Mouse (Mus musculus): ENCODE data around the gene Hoxd11. TPM values are rescaled to one million over a fixed set of nuclear protein-coding genes. Genes with fewer than 3 reads are reported as not detected.

The Hoxd11 gene
- polyA plus RNA-seq, 1 experiment from 2014 or later, result not detected

DNA sequence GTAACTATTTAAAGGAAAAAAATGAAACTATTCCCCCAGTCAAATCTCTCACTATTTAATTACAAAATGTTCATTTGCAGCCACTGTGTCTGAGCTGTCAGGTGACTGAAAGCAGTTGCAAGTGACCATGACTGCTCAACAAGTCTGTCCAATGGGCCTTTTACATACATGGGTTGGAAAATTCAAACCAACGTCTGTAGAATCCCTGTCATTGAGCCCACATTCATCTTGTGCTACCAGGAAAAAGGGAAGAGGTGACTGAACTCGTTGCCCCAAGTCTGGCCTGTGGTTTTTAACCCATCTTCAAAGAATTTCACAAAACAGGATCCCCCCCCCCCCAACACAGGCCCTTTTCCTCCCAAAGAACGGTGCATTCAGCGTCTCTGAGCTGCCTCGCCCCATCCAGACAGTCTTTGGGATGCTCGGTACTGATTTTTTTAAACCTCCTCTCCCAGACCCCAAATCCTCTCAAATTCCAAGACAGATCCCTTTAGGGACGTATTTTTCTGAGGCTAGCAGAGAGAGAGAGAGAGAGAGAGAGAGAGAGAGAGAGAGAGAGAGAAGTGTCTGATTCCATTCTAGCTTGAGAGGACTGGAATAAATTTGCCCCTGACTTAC is 16.6 kb downstream of the Hoxd11 start:
- Histone ChIP-seq H3K9me3 (replicated peaks; ENCODE audit: control insufficient read depth, low read length) (no peaks in the 10 kb centered on the region), H3K4me3 (ENCODE audit: low read depth, low read length) (no peak overlapping the region), H3K4me1 (ENCODE audit: control insufficient read depth, insufficient read depth, low read length) (peaks cover 8% of the 10 kb centered on the region), H3K27me3 (ENCODE audit: control insufficient read depth, insufficient read depth, low read length) (peaks cover 99% of the 10 kb centered on the region), H3K9ac (ENCODE audit: low read depth, low read length) (no peak overlapping the region), H3K36me3 (ENCODE audit: control insufficient read depth, insufficient read depth, low read length) (no peaks in the 10 kb centered on the region), H3K4me2 (no peak overlapping the region), H3K27ac (ENCODE audit: low read depth, low read length) (no peak overlapping the region)
- WGBS (ENCODE audit: insufficient replicate concordance), result 2% methylated on average over 7 of the region's 7 CpGs
- no peak for ATAC-seq (replicated peaks; ENCODE audit: insufficient number of reproducible peaks, low FRiP score, low TSS enrichment)

GRCm38 (mm10) chr2:74696442-74697335 is 17.3 kb downstream of the Hoxd11 start:
- no peaks in the 10 kb centered on the region for H3K9me3 ChIP-seq (replicated peaks; ENCODE audit: control insufficient read depth, low read length)
- no peak overlapping the region for H3K9ac ChIP-seq (ENCODE audit: low read depth, low read length)
- H3K4me1 ChIP-seq (ENCODE audit: control insufficient read depth, insufficient read depth, low read length), result peaks cover 2% of the 10 kb centered on the region; the same call in 1 of the 2 replicates
- no peaks in the 10 kb centered on the region for H3K36me3 ChIP-seq (ENCODE audit: control insufficient read depth, insufficient read depth, low read length)
- 2% methylated on average over 34 of the region's 34 CpGs for WGBS (ENCODE audit: insufficient replicate concordance)
- H3K4me2 ChIP-seq, result no peak overlapping the region
- no peak overlapping the region for H3K4me3 ChIP-seq (ENCODE audit: low read depth, low read length)
- H3K27me3 ChIP-seq (ENCODE audit: control insufficient read depth, insufficient read depth, low read length), result peaks cover 99% of the 10 kb centered on the region
- ATAC-seq (replicated peaks; ENCODE audit: insufficient number of reproducible peaks, low FRiP score, low TSS enrichment), result no peak
- H3K27ac ChIP-seq (ENCODE audit: low read depth, low read length), result no peak overlapping the region

DNA sequence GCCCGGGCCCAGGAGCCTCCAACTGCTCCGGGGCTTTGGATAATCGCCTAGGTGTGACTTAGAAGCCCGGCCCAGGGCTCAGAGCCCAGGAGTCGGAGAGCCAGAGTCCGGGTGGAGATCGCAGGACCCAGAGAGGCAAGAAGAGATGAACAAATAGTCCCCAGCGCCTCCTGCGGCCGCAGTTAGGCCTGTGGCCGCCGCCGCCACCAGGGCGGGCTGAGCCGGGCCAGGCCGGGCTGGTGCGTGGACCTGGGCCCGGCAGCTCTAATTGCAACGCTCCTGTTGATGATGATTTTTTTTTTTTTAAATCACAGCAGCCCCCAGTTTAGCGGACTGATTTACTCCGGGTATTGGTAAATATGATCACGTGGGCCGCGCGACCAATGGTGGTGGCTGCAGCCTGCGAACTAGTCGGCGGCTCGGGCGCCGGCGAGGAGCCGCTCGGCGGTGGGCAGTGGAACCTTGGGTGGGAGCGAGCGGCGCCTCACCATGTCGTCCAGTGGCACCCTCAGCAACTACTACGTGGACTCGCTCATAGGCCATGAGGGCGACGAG is 18.3 kb downstream of the Hoxd11 start, which contains the start of gene Hoxd9:
TSS of gene Hoxd9 (plus strand) at position 161 of the 555 bp plus-strand sequence.
- Histone ChIP-seq H3K4me1 (ENCODE audit: control insufficient read depth, insufficient read depth, low read length) (peaks cover 2% of the 10 kb centered on the region; the same call in 1 of the 2 replicates), H3K27ac (ENCODE audit: low read depth, low read length) (no peak within 1 kb of the TSS), H3K27me3 (ENCODE audit: control insufficient read depth, insufficient read depth, low read length) (peaks cover 97% of the 10 kb centered on the region), H3K9me3 (replicated peaks; ENCODE audit: control insufficient read depth, low read length) (no peaks in the 10 kb centered on the region), H3K9ac (ENCODE audit: low read depth, low read length) (0 out of 2 replicates have a peak within 1 kb of the TSS, but pooled peaks have one; percentile 28), H3K4me3 (ENCODE audit: low read depth, low read length) (peak within 1 kb of the TSS; percentile 41), H3K36me3 (ENCODE audit: control insufficient read depth, insufficient read depth, low read length) (no peaks in the 10 kb centered on the region), H3K4me2 (peak within 1 kb of the TSS; percentile 69)
- ATAC-seq (replicated peaks; ENCODE audit: insufficient number of reproducible peaks, low FRiP score, low TSS enrichment), result 0 out of 2 replicates have a peak, but pooled peaks have one; percentile 39
- WGBS (ENCODE audit: insufficient replicate concordance), result under 1% methylated on average over 43 of the region's 43 CpGs

- H3K4me1 ChIP-seq (ENCODE audit: control insufficient read depth, insufficient read depth, low read length), result peaks cover 2% of the 10 kb centered on the region; the same call in 1 of the 2 replicates
These were observed 19.1 kb downstream of the Hoxd11 start for GRCm38 (mm10) chr2:74698201-74699052.

DNA sequence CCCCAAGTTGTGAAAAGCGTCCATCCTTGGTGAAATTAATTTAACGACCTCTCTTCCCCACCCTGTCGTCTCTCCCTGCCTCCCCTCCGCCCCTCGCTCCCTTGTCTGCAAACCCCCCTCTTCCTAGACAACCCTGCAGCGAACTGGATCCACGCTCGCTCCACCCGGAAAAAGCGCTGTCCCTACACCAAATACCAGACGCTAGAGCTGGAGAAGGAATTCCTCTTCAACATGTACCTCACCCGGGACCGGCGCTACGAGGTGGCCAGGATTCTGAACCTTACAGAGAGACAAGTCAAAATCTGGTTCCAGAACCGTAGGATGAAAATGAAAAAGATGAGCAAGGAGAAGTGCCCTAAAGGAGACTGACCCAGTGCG is 19.7 kb downstream of the Hoxd11 start:
- Histone ChIP-seq H3K27me3 (ENCODE audit: control insufficient read depth, insufficient read depth, low read length) (peaks cover 97% of the 10 kb centered on the region), H3K4me2 (no peak overlapping the region), H3K36me3 (ENCODE audit: control insufficient read depth, insufficient read depth, low read length) (no peaks in the 10 kb centered on the region), H3K4me3 (ENCODE audit: low read depth, low read length) (no peak overlapping the region), H3K9ac (ENCODE audit: low read depth, low read length) (no peak overlapping the region), H3K9me3 (replicated peaks; ENCODE audit: control insufficient read depth, low read length) (no peaks in the 10 kb centered on the region), H3K27ac (ENCODE audit: low read depth, low read length) (no peak overlapping the region), H3K4me1 (ENCODE audit: control insufficient read depth, insufficient read depth, low read length) (peaks cover 2% of the 10 kb centered on the region; the same call in 1 of the 2 replicates)
- under 1% methylated on average over 17 of the region's 17 CpGs for WGBS (ENCODE audit: insufficient replicate concordance)
- no peak for ATAC-seq (replicated peaks; ENCODE audit: insufficient number of reproducible peaks, low FRiP score, low TSS enrichment)

More at GRCm38 (mm10) chr2:74698201-74699052, 19.1 kb downstream of the Hoxd11 start:
- Histone ChIP-seq H3K27me3 (ENCODE audit: control insufficient read depth, insufficient read depth, low read length) (peaks cover 97% of the 10 kb centered on the region), H3K4me2 (peak overlapping the region; percentile 69), H3K9me3 (replicated peaks; ENCODE audit: control insufficient read depth, low read length) (no peaks in the 10 kb centered on the region), H3K36me3 (ENCODE audit: control insufficient read depth, insufficient read depth, low read length) (no peaks in the 10 kb centered on the region), H3K9ac (ENCODE audit: low read depth, low read length) (0 out of 2 replicates have a peak overlapping the region, but pooled peaks have one; percentile 28), H3K4me3 (ENCODE audit: low read depth, low read length) (peak overlapping the region; percentile 41), H3K27ac (ENCODE audit: low read depth, low read length) (no peak overlapping the region)
- under 1% methylated on average over 86 of the region's 86 CpGs for WGBS (ENCODE audit: insufficient replicate concordance)
- ATAC-seq (replicated peaks; ENCODE audit: insufficient number of reproducible peaks, low FRiP score, low TSS enrichment), result 0 out of 2 replicates have a peak, but pooled peaks have one; percentile 7

DNA sequence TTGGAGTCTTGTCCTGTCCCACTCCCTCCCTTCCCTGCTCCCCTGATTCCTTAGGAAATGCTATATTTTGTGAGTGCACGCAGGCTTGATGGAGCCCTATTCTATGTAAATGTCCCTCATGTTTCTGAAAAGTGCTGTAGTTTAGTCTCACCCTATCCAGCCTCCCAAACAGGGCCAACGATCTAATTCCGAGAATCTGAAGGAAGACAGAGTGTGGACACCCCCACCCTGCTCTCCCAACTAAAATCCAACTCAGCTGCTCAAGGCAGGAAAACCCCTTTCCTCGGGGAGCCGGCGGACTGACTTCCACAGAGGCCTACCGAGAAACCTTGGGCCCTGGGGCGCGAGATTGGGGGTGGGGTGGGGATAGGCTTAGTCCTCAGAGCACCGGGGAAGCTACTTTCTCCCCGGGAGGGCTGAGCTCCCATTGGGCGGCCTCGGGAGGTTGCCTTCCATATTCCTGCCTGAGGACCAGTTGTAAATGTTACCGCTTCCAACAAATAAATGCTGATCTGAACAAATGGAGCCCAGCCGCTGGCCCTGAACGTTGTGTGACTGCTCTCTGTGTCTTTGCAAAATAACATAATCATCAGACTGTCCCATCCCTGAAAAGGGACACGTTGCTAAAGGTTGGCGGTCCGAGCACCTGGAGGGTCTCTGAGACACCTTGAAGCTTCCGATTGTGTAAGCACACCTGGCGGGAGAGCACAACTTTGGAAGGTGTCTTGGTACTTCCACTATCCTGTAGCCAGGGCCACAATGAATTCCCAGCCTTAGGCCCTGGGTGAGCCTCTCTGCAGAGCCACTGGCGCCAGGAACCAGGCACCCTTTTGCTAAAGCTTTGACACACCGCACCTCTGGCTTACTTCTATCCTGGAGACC is 20.5 kb downstream of the Hoxd11 start:
- no peak overlapping the region for H3K4me2 ChIP-seq
- WGBS (ENCODE audit: insufficient replicate concordance), result 3% methylated on average over 23 of the region's 23 CpGs
- H3K27ac ChIP-seq (ENCODE audit: low read depth, low read length), result no peak overlapping the region
- peaks cover 2% of the 10 kb centered on the region; the same call in 1 of the 2 replicates for H3K4me1 ChIP-seq (ENCODE audit: control insufficient read depth, insufficient read depth, low read length)
- peaks cover 97% of the 10 kb centered on the region for H3K27me3 ChIP-seq (ENCODE audit: control insufficient read depth, insufficient read depth, low read length)
- ATAC-seq (replicated peaks; ENCODE audit: insufficient number of reproducible peaks, low FRiP score, low TSS enrichment), result no peak
- H3K4me3 ChIP-seq (ENCODE audit: low read depth, low read length), result no peak overlapping the region
- H3K36me3 ChIP-seq (ENCODE audit: control insufficient read depth, insufficient read depth, low read length), result no peaks in the 10 kb centered on the region
- H3K9me3 ChIP-seq (replicated peaks; ENCODE audit: control insufficient read depth, low read length), result no peaks in the 10 kb centered on the region
- H3K9ac ChIP-seq (ENCODE audit: low read depth, low read length), result no peak overlapping the region

- Histone ChIP-seq H3K4me1 (ENCODE audit: control insufficient read depth, insufficient read depth, low read length) (peaks cover 3% of the 10 kb centered on the region), H3K9ac (ENCODE audit: low read depth, low read length) (no peak overlapping the region), H3K4me2 (no peak overlapping the region), H3K27me3 (ENCODE audit: control insufficient read depth, insufficient read depth, low read length) (peaks cover 97% of the 10 kb centered on the region), H3K4me3 (ENCODE audit: low read depth, low read length) (no peak overlapping the region), H3K27ac (ENCODE audit: low read depth, low read length) (no peak overlapping the region), H3K36me3 (ENCODE audit: control insufficient read depth, insufficient read depth, low read length) (no peaks in the 10 kb centered on the region), H3K9me3 (replicated peaks; ENCODE audit: control insufficient read depth, low read length) (no peaks in the 10 kb centered on the region)
- no peak for ATAC-seq (replicated peaks; ENCODE audit: insufficient number of reproducible peaks, low FRiP score, low TSS enrichment)
- 3% methylated on average over 22 of the region's 22 CpGs for WGBS (ENCODE audit: insufficient replicate concordance)
These were observed 21.3 kb downstream of the Hoxd11 start for GRCm38 (mm10) chr2:74700546-74701112.

Measured in heart, embryonic 11.5 days (tissue).